Mouse (Mus musculus): ENCODE results near the gene Arhgef28. TPM values are rescaled to one million over a fixed set of nuclear protein-coding genes. Genes with fewer than 3 reads are reported as not detected.

The Arhgef28 gene
- polyA plus RNA-seq, 1 experiment from 2014 or later = 16.7 TPM

GRCm38 (mm10) chr13:98143000-98143399 is 63.2 kb downstream of the Arhgef28 start:
- H3K9ac ChIP-seq = no peak overlapping the region
- ATAC-seq (ENCODE audit: low FRiP score) = no peak
- 0 out of 2 replicates have a peak, but pooled peaks cover 4% of the 10 kb centered on the region for H3K4me1 ChIP-seq
- no peak overlapping the region for H3K4me3 ChIP-seq
- WGBS = 93% methylated on average over 10 of the region's 10 CpGs
- H3K27me3 ChIP-seq = no peaks in the 10 kb centered on the region
- no peak overlapping the region for H3K4me2 ChIP-seq (replicated peaks)
- H3K27ac ChIP-seq = no peak overlapping the region
- H3K9me3 ChIP-seq (replicated peaks) = no peaks in the 10 kb centered on the region
- no peaks in the 10 kb centered on the region for H3K36me3 ChIP-seq

GRCm38 (mm10) chr13:98140626-98141025 is 65.6 kb downstream of the Arhgef28 start:
- Histone ChIP-seq H3K27ac (no peak overlapping the region), H3K9ac (no peak overlapping the region), H3K4me2 (replicated peaks) (no peak overlapping the region), H3K4me3 (no peak overlapping the region), H3K36me3 (no peaks in the 10 kb centered on the region), H3K27me3 (no peaks in the 10 kb centered on the region), H3K9me3 (replicated peaks) (no peaks in the 10 kb centered on the region), H3K4me1 (peaks cover 10% of the 10 kb centered on the region)
- 87% methylated on average over 9 of the region's 9 CpGs for WGBS
- no peak for ATAC-seq (ENCODE audit: low FRiP score)

GRCm38 (mm10) chr13:98138786-98139185 is 67.5 kb downstream of the Arhgef28 start:
- no peak overlapping the region for H3K27ac ChIP-seq
- H3K36me3 ChIP-seq = no peaks in the 10 kb centered on the region
- ATAC-seq (ENCODE audit: low FRiP score) = no peak
- H3K4me1 ChIP-seq = peaks cover 14% of the 10 kb centered on the region
- H3K9me3 ChIP-seq (replicated peaks) = no peaks in the 10 kb centered on the region
- H3K4me3 ChIP-seq = no peak overlapping the region
- 68% methylated on average over 4 of the region's 4 CpGs for WGBS
- no peaks in the 10 kb centered on the region for H3K27me3 ChIP-seq
- H3K9ac ChIP-seq = no peak overlapping the region
- H3K4me2 ChIP-seq (replicated peaks) = no peak overlapping the region

- Histone ChIP-seq H3K9ac (no peak overlapping the region), H3K9me3 (replicated peaks) (no peaks in the 10 kb centered on the region), H3K4me3 (no peak overlapping the region), H3K36me3 (no peaks in the 10 kb centered on the region), H3K4me2 (replicated peaks) (no peak overlapping the region), H3K27me3 (no peaks in the 10 kb centered on the region), H3K4me1 (peaks cover 14% of the 10 kb centered on the region), H3K27ac (no peak overlapping the region)
- WGBS = 38% methylated on average over 12 of the region's 12 CpGs
- no peak for ATAC-seq (ENCODE audit: low FRiP score)
Measured at GRCm38 (mm10) chr13:98135890-98136555, 70.2 kb downstream of the Arhgef28 start.

DNA sequence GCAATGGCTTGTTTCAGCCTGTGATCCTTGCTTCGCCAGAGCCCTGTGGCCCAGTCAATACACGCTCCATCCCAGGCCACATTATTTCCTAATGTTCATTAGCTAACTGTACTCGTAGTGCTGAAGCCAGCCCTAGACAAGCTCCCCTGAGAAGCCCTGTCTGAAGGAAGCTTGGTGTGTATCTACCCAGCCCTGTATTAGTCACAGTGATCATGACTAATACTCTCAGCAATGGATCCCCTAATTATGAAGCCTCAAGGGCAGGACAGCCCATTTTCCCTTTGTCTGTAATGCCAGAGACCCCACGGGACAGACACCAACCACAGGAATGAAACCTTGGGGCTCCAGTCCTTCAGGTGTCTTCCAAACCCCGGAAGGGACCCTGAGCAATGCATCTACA is 73.3 kb downstream of the Arhgef28 start:
- Histone ChIP-seq H3K9ac (no peak overlapping the region), H3K27me3 (no peaks in the 10 kb centered on the region), H3K36me3 (no peaks in the 10 kb centered on the region), H3K9me3 (replicated peaks) (no peaks in the 10 kb centered on the region), H3K27ac (no peak overlapping the region), H3K4me3 (no peak overlapping the region), H3K4me1 (peaks cover 14% of the 10 kb centered on the region), H3K4me2 (replicated peaks) (no peak overlapping the region)
- no peak for ATAC-seq (ENCODE audit: low FRiP score)
- WGBS = 75% methylated on average over 5 of the region's 5 CpGs

GRCm38 (mm10) chr13:98132264-98132663 is 74.0 kb downstream of the Arhgef28 start:
- H3K27ac ChIP-seq = no peak overlapping the region
- WGBS = 68% methylated on average over 6 of the region's 6 CpGs

GRCm38 (mm10) chr13:98125666-98126065 is 80.6 kb downstream of the Arhgef28 start:
- no peak overlapping the region for H3K4me3 ChIP-seq
- no peak overlapping the region for H3K9ac ChIP-seq
- peaks cover 9% of the 10 kb centered on the region for H3K4me1 ChIP-seq
- H3K27ac ChIP-seq = no peak overlapping the region
- no peak for ATAC-seq (ENCODE audit: low FRiP score)
- no peaks in the 10 kb centered on the region for H3K9me3 ChIP-seq (replicated peaks)
- no peaks in the 10 kb centered on the region for H3K27me3 ChIP-seq
- H3K36me3 ChIP-seq = no peaks in the 10 kb centered on the region
- H3K4me2 ChIP-seq (replicated peaks) = no peak overlapping the region
- WGBS = 72% methylated on average over 5 of the region's 5 CpGs

More at GRCm38 (mm10) chr13:98132264-98132663, 74.0 kb downstream of the Arhgef28 start:
- no peak overlapping the region for H3K9ac ChIP-seq
- H3K4me3 ChIP-seq = no peak overlapping the region
- ATAC-seq (ENCODE audit: low FRiP score) = no peak
- no peaks in the 10 kb centered on the region for H3K9me3 ChIP-seq (replicated peaks)
- H3K36me3 ChIP-seq = no peaks in the 10 kb centered on the region
- peaks cover 14% of the 10 kb centered on the region for H3K4me1 ChIP-seq
- H3K4me2 ChIP-seq (replicated peaks) = no peak overlapping the region
- H3K27me3 ChIP-seq = no peaks in the 10 kb centered on the region

DNA sequence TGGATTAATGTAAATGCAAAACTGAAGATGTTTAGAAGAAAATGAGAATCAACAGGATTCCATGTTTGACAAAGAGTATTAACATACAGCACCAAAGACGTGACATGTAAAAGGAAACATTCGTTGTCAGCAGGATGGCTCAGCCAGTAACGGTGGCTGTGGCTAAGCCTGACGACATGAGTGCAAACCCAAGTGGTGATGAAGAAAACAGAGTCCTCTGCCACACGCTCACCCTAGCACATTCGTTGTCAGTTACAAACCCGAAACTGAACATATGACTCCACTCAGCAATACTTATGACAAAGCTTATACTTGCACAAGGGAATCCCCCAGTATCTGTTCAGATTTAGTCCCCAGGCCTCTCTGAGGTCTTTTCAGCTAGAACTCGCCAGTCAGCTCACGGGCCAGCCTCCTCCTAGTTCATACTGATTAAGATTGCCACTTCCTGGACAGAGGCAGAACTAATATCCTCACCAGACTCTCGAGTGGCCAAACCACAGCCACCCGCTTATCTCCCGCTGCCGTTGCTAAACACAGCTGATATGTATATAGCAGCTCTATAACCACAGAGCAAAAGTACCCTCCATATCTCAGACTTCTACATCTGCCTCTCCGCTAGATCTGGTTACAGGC is 82.0 kb downstream of the Arhgef28 start:
- no peaks in the 10 kb centered on the region for H3K9me3 ChIP-seq (replicated peaks)

DNA sequence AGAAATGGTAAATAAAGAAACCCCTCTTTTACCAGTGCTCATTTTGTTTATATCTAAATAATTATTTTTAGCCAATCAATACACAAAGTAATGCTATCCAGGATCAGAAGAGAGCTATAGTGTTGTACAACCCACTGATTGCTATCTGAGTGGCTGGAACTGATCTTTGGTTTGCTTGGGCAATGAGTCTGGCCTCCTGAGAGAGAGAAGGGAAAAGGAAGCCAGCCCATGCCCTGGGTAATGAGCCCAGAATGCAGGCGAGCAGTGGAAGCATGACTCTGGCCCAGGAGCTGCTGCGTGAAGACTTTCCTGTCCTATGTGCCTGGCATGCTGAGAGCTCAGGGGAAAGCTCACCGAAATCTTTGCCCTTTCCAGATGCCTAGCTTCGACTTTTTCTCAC is 83.5 kb downstream of the Arhgef28 start:
- H3K36me3 ChIP-seq = no peaks in the 10 kb centered on the region
- peaks cover 13% of the 10 kb centered on the region for H3K4me1 ChIP-seq
- WGBS = 74% methylated on average over 4 of the region's 4 CpGs
- no peaks in the 10 kb centered on the region for H3K9me3 ChIP-seq (replicated peaks)
- H3K4me3 ChIP-seq = no peak overlapping the region
- H3K4me2 ChIP-seq (replicated peaks) = no peak overlapping the region
- no peaks in the 10 kb centered on the region for H3K27me3 ChIP-seq
- no peak overlapping the region for H3K27ac ChIP-seq
- H3K9ac ChIP-seq = no peak overlapping the region
- ATAC-seq (ENCODE audit: low FRiP score) = no peak

More for the DNA sequence above, 82.0 kb downstream of the Arhgef28 start:
- no peak overlapping the region for H3K4me3 ChIP-seq
- H3K4me2 ChIP-seq (replicated peaks) = no peak overlapping the region
- no peak overlapping the region for H3K27ac ChIP-seq
- H3K4me1 ChIP-seq = peaks cover 13% of the 10 kb centered on the region
- 74% methylated on average over 14 of the region's 14 CpGs for WGBS
- no peaks in the 10 kb centered on the region for H3K27me3 ChIP-seq
- ATAC-seq (ENCODE audit: low FRiP score) = no peak
- no peaks in the 10 kb centered on the region for H3K36me3 ChIP-seq
- H3K9ac ChIP-seq = no peak overlapping the region

GRCm38 (mm10) chr13:98121993-98122392 is 84.2 kb downstream of the Arhgef28 start:
- Histone ChIP-seq H3K36me3 (no peaks in the 10 kb centered on the region), H3K4me1 (peaks cover 13% of the 10 kb centered on the region)

GRCm38 (mm10) chr13:98121124-98121470 is 85.1 kb downstream of the Arhgef28 start:
- no peaks in the 10 kb centered on the region for H3K9me3 ChIP-seq (replicated peaks)
- H3K27ac ChIP-seq = no peak overlapping the region
- H3K36me3 ChIP-seq = no peaks in the 10 kb centered on the region
- no peak overlapping the region for H3K4me2 ChIP-seq (replicated peaks)
- no peak overlapping the region for H3K4me3 ChIP-seq
- no peak overlapping the region for H3K9ac ChIP-seq
- ATAC-seq (ENCODE audit: low FRiP score) = no peak
- no peaks in the 10 kb centered on the region for H3K27me3 ChIP-seq
- 83% methylated on average over 4 of the region's 4 CpGs for WGBS
- peaks cover 13% of the 10 kb centered on the region for H3K4me1 ChIP-seq

More at GRCm38 (mm10) chr13:98121993-98122392, 84.2 kb downstream of the Arhgef28 start:
- H3K4me2 ChIP-seq (replicated peaks) = no peak overlapping the region
- H3K27me3 ChIP-seq = no peaks in the 10 kb centered on the region
- no peak overlapping the region for H3K9ac ChIP-seq
- no peak for ATAC-seq (ENCODE audit: low FRiP score)
- H3K9me3 ChIP-seq (replicated peaks) = no peaks in the 10 kb centered on the region
- H3K4me3 ChIP-seq = no peak overlapping the region
- 79% methylated on average over 5 of the region's 5 CpGs for WGBS
- no peak overlapping the region for H3K27ac ChIP-seq

DNA sequence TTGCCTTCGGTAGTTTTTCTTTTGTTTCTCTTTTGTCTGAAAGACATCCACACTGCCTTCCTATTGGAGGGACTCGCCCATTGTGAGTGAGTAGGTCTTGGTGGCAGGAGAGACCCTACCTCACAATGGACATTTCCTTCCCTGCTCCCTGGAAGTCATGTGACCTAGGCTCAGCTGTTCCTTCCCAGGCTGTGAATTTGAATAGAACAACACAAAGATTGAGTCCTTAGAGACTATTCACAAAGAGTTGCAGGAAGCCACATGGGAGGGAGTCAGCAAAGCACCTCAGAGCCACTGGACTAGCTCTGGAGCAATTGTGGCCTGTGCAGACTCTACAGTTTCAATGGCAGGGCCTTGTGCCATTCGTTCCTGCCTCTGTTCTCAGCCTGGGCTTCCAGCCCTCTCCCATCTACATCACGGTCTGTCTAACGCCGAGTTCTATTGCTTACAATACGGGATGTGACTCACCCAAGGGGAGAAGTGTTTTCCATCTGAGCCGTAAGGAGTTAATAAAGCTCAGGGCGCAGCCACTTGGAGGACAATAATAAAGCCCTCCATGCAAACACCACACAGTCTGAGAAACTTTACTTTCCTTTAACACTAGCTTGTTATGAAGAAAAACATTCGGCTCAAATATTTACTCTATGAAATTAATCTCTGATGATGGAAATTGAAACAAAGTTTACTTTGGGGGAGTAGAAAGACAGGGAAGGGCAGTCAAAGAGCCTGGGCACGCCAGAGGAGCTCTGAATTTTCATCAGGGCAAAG is 85.7 kb downstream of the Arhgef28 start:
- no peak for ATAC-seq (ENCODE audit: low FRiP score)
- 76% methylated on average over 11 of the region's 11 CpGs for WGBS
- H3K27ac ChIP-seq = no peak overlapping the region
- no peaks in the 10 kb centered on the region for H3K9me3 ChIP-seq (replicated peaks)
- no peak overlapping the region for H3K9ac ChIP-seq
- H3K4me2 ChIP-seq (replicated peaks) = no peak overlapping the region
- H3K4me1 ChIP-seq = peaks cover 9% of the 10 kb centered on the region
- no peaks in the 10 kb centered on the region for H3K36me3 ChIP-seq
- no peaks in the 10 kb centered on the region for H3K27me3 ChIP-seq
- no peak overlapping the region for H3K4me3 ChIP-seq
